Mouse (Mus musculus) lung, adult 2 months (tissue): Measurements from ENCODE around the gene Celf2.

Experiments used
- CTCF ChIP-seq: fragments of 200-500 bp; IDR thresholded peaks from 2 replicates; pipeline ENCODE4 v1.5.1; 2011; ENCODE audit warnings: mild to moderate bottlenecking, low read length, control low read depth; ENCODE audit not compliant: insufficient read depth
- POLR2A ChIP-seq: fragments of 200-500 bp; IDR thresholded peaks from 2 replicates; pipeline ENCODE4 v1.6.1; 2011; ENCODE audit warnings: low read depth, mild to moderate bottlenecking, control low read depth, low read length, borderline replicate concordance; ENCODE audit errors: extremely low read depth

DNA sequence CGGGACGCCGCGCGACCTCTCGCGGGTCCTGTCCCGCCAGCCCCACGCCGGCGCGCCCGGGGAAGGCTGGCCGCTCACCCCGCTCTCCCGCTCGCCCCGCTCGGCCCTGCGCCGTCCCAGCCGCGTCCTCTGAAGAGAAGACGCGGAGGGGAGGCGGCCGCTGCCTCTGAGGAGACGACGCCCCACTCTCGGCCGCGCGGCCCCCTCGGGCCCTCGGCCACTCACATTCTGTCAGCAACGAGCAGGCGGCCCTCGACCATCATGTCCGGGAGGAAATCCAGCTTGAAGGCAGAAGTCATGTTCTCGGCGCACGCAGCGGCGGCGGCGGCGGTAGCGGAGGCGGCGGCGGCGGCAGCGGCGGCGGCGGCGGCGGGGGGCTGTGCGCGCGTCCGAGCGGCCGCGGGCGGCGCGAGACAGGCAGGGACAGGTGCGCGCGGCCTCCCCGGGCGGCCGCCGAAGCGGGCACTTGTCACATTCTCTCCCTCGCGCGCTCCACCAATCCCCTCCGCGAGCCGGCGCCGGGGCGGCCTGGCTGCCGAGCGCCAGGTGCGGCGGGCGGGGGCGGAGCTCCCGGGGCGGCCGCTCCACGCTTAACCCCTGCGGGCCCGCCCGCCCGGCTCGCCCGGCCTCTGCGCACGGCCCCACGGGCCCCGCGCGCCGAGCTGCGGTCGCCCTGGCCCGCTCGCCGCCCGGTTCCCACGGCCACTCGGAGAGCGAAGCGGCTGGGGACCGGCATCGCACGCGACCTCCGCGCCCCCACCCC lies 637.1 kb downstream of the Celf2 start:
- TF ChIP-seq CTCF (no peak), POLR2A (no peak)
